Mouse (Mus musculus): ENCODE measurements at regions not wholly inside any gene's neighbourhood (a gene's known extent, or its start where the extent isn't known, plus 50 kb on each side); places are given as distances from the start of the nearest gene placed in this dataset.

GRCm38 (mm10) chr13:94619511-94619910, 169.2 kb upstream of the Tbca start:
- no peak for DNase-seq

- DNase-seq: no peak
Observed at GRCm38 (mm10) chr13:94630055-94630454, 158.7 kb upstream of the Tbca start.

DNA sequence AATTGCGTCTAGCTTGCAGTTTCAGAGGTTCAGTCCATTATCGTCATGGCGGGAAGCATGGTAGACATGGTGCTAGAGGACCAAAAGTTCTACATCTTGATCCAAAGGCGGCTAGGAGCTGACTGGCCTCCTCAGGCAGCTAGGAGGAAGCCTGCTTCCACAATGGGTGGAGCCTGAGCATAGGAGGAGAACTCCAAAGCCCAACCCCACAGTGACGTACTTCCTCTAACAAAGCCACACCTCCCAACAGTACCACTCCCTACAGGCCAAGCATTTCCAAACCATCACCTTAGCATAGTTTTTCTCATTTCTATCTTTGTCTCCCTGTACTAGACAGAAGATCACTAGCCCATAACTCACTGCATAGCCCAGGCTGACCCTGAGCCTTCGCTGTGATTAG, 158.0 kb upstream of the Tbca start:
- DNase-seq: no peak

- no peak for DNase-seq
Observed at GRCm38 (mm10) chr13:94632730-94633129, 156.0 kb upstream of the Tbca start.

- no peak for DNase-seq
Observed at GRCm38 (mm10) chr13:94640336-94640735, 148.4 kb upstream of the Tbca start.

DNA sequence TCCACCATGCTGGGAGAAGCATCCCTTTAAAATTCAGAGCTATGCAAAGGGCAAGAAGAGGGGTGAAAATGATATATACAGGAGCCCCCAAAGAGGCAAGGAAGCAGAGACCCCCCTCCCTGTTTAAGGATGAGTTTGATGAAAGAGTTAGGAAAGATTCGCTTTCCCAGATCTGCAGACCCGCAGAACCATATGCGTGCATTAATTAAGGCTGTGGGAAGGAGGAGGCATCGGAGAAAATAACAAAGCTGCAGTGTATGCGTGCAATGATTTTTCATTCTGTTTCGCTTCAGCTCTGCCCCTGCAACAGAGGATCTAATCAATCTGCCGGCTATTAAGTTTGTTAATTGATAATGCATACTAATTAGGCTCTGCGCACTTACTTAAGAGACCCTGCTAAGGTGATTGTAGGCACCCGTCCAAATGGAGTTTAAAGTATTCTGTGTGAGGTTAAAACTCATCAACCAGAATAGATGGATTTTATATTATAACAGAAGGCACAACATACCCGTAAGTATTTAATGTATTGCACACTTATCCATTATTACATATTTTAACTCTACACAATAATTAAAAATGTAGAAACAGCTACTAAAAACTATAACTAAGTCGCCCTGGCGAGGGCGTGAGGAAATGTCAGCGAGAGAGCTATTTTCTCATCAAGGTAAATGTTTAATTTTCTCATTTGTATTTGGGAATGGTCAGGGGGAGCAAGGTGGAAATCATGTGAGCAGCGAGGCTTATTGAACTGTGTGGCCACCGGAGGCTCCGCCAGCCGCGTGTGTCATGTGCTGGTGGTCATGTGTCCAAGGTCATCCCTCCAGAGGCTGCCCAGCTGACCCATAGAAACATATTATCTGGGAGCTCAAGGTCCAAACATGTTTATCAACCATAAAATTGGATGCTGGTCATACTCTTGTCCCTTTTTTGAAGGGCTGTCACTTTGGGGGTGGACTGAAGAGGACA, 143.2 kb upstream of the Tbca start:
- DNase-seq: no peak

DNA sequence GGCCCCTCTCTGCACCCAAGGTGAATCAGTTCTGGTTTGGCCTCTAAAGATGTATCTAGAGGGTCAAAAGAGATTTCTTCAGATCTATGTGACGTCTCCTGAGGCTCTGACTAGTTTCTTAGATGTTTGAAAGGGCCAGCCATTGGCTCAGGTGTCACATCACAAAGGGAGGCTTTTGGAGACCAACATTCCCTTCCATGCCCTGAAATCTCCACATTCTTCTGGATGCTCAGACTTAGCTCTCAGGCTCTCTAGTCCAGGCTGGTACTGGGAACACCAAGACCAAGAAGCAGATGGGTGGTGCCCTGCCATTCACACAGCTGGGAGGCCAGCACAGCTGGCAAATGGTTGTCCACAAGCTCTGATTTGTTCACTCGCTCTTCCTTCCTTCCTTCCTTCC, 142.4 kb upstream of the Tbca start:
- no peak for DNase-seq

DNA sequence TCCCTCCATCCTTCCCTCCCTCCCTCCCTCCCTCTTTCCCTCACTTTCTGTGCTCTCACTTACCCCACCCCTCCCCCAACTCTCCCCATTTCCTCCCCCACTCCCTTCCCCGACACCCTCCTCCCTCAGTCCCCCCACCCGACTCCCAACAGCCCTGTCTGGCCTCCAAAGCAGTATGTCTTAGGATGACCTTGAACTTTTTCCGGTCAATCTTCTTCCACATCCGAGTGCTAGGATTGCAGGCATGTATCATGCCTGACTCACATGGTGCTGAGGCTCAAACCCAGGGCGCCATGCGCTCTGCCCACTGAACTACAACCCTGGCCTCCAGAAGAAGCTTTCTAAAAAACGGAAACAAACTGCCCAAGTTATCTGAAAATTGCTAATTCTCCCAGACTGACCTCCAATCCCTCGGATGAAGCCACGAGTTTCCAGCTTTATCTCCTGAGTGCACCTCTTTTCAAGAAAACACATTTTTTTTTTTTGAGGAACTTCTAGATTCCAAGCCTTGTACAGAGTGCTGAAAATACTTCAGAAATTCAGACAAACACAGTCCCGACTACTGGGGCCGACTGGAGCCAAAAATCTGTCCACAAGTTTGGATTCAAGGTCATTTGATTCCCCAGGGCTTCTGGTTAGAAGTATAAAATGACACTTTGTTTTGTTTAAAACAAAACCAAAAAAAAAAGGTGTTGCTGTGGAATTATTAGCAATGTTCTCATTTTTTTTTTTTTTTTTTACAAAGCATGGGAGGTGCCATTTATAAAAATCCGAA, 141.7 kb upstream of the Tbca start:
- no peak for DNase-seq

DNA sequence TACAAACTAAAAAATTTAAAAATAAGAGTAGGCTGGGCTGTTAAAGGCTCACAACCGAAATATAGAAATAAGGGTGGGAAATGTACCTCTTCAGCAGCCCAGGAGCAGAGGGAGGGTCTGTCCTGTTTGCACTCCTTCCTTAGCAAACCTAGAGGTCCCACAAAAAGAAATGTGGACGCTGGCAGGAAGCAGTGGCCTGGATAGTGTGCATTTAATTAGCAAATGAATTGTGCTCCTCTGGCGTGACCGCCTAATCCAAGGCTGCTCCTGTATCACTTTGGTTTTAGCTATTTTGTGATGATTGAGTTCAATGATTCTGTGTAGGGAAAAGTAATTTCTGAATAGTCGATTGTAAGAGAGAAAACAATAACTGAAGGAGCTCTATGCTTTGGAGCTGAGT, 141.1 kb upstream of the Tbca start:
- no peak for DNase-seq

DNA sequence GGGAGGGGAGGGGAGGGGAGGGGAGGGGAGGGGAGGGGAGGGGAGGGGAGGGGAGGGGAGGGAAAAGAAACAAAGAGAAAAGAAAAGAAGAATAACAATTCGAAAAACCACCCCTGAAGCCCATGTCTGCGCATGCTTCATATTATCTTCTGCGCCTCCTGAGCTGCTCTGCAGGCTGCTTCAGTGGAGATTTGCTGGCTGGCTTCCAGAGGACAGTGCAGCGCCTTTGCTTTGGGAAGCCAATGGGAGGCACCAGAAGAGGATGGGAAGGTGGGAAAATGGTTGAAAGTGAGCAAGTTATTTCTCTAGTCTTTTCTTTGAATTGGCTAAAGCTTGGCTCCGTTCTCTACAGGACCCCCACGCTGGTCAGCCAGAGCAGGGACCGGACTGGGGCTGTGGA, 137.8 kb upstream of the Tbca start:
- DNase-seq: peak in 1 of 2 experiments; percentile 9

DNA sequence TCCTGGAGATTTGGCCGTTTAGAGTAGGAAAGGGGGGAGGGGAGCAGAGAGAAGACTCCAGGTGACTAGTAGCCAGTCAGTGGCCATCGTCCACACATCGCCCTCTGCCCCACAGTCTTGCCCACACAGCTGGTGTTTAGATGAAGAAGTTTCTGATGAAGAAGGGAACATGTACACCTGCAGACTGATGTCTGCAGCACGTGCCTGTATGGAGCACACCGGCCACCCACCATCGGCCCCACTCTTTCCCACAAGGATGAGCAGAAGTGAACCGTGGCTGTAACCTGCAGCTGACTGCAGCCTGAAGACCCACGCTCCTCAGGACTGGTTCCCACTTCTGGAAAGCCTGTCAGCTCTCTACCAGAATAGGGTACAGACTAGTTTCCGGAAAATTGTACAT, 121.1 kb upstream of the Tbca start:
- no peak for DNase-seq

DNA sequence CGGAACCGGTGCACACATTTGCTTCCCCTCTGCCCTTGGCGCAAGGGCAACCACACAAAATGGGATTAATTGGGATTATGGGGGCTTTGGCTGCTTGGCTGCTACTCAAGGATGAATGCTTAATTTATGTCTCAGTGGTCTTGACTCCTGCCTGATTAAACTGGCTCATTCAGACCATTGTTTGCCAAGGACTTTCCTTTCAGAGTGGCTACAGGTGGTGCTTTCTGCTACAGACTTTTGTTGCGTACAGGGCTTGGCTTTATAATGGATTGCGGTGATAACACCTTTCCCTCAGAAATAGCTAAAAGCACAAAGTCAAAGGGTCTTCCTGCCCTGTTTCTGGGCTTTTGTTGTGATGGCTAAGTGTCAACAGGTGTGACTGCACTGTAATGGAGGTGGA, 120.4 kb upstream of the Tbca start:
- DNase-seq: no peak

DNA sequence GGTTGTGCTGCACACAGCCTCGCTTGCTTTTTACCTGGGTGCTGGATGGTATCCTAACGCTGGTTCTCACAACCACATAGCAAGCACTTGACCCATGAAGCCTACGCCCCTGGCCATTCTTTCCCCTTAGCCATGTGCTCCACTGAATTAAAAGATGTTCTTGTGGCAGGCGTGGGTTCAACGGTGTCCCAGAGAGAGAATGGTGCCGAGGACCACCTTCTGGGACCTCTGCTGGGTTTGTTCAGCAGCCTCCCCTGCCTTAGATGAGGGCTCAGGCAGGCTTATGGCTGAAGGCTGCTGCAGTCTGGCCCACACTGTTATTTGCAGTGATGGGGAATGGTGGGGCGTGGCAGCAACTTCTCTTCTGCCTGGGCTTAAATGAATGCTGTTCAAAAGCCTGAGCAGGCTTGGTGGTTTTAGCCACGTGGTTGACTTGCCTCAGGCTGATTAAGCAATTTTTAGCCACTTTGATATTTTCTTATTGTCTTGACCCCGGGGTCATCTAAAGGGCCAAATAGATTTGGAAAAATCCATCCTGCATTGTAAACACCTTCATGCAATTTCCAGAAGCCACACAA, 119.5 kb upstream of the Tbca start:
- DNase-seq: no peak

GRCm38 (mm10) chr13:94670266-94670665, 118.4 kb upstream of the Tbca start:
- DNase-seq: no peak

GRCm38 (mm10) chr13:94670961-94671360, 117.7 kb upstream of the Tbca start:
- DNase-seq: no peak

GRCm38 (mm10) chr13:94680492-94681168, 108.1 kb upstream of the Tbca start:
- DNase-seq: no peak

DNA sequence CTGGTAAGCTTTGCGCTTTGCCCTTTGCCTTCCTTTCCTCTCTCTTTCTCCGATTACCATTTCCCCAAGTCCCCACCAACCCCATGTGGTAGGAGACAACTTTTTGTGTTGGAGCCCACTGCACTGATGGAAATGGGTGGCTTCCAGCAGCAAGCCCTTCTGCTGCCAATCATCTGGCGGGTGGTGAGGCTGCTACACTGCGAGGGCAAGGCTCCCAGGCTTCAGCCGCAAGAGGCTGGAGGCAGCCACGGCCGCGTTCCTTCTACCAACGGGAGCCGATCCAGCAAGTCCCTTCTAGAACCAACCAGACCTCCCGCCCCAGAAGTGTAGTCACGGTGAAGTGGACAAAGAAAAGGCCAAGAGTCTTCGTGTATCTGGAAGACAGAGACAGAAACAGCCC, 107.1 kb upstream of the Tbca start:
- no peak for DNase-seq

DNA sequence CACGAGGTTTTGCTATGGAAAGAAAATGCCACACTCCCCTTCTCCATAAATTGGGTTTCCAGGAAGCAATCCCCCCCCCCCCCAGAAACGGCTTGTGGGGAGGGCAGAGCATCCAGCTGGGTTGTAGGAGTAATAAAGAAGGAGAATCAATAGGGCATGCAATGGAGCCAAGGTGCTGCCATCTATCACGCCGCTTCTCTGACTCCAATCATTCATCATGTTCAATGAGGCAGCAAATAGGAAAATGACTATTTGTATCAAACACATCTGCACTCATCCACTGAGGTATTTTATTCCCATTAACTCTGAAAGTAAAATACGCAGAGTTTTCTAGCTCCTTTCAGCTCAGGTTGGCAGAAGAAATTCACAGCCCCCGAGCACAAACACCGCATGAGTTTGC, 103.5 kb upstream of the Tbca start:
- no peak for DNase-seq

- no peak for DNase-seq
Observed at GRCm38 (mm10) chr13:94687295-94687694, 101.4 kb upstream of the Tbca start.

DNA sequence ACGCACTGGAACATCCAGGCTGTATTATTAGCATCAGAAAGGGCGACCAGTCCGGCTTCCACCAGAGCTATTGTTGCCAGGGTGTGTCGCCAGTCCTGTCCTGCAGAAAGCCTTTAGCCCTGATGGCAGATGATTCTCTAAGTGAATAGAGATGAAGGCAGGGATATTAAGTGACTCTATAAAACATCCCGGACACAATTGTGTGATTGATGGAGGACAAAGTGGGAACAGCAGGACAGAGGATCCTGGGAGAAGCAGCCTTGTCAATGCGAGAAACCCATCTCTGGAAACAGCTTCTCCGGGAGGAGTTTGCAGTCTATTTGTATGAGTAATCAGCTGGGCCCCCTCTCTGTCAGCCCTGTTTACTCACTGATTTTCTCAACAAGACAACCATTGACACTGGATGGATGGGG, 82.1 kb upstream of the Tbca start:
- DNase-seq: no peak

DNA sequence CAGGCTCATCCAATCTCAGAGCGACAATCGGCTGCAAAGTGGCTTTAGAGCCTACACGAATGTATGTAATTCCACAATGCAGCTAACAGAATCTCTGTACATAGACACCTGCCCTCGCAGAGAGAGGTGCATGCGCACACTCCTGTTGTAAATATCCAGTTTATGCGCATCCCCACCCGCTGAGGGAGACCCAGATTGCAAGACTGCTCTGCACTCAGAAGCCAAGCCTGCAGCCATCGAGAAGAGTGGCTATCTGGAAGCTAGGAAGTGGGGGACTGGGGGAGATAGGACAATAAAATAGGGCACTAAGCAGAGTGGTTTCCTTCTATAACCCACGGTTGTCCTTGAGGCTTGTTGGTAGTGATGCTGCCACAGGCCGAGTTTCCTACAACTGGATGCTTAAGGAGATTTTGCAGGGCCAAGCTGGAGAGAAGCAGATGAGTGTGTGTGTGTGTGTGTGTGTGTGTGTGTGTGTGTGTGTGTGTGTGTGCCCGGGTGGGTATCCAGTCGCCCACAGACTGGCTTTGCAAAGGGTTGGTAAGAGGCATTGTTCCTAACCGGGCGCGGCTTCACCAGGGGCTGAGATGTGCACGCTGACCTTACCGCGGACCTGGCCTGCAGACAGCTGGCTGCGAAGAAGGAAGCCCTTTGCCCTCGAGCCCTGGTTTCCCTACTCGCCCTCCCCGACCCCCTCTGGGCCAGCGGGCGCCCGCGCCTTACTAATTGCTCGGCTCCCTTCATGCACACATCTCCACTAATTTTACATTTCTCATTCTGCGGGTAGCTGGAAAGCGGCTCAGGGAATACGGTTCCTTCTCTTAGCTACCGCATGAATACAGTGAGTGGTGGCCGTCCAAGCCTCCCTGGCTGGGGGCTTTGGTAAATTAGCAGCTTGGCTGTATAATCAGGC, 81.1 kb upstream of the Tbca start:
- peak in 1 of 2 experiments; percentile 13 for DNase-seq

DNA sequence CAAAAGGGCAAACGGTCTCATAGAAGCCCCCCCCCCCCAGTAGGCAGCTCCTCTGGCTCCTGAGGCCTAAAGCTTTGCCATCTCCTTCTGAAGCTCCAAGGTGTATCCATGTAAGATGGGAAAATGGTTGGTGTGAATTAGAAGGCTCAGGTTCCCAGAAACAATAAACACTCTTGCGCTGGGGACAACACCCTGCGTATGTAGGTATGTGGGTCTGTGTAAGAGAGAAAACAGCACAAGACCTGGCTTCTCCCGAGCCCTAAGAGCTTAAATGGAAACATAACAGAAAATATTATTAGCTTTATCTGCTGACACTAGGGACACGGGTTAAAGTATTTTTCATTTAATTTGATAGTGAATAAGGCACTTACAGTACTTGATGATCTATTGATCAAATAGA, 79.9 kb upstream of the Tbca start:
- no peak for DNase-seq

Measured in cerebellum, postnatal 25 days (tissue).